Mouse (Mus musculus): Measurements from ENCODE around the gene Atxn1l.

Gene Atxn1l

GRCm38 (mm10) chr8:109731012-109731411, 6.5 kb downstream of the Atxn1l start:
- DNase-seq (ENCODE audit: low spot score): no peak

- no peak for DNase-seq (ENCODE audit: low spot score)
These were observed 12.4 kb downstream of the Atxn1l start for GRCm38 (mm10) chr8:109725106-109725505.

- no peak for DNase-seq (ENCODE audit: low spot score)
These were observed 22.6 kb downstream of the Atxn1l start for GRCm38 (mm10) chr8:109714961-109715360.

- no peak for DNase-seq (ENCODE audit: low spot score)
These were observed 25.0 kb downstream of the Atxn1l start for GRCm38 (mm10) chr8:109712521-109712920.

- no peak for DNase-seq (ENCODE audit: low spot score)
These were observed 29.6 kb downstream of the Atxn1l start for GRCm38 (mm10) chr8:109707921-109708320.

DNA sequence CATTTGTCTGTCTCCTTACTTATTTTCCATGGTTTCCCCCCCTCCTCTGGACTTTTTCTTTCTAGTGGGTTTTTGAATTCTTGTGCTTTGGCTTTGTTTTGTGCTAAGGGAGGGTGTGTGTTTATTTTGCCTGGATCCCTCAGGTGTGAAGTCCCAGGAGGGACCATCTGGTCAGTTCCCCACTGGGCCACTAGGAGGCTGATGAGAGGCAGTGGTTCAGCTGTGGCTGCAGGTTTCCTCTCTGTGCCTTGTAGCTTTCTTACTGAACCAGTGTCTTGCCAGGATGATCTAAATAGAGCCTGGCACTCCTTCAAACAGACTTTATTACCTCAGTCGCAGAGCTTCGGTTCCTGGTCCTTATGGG, 30.7 kb downstream of the Atxn1l start:
- peak; percentile 60 for DNase-seq (ENCODE audit: low spot score)

DNA sequence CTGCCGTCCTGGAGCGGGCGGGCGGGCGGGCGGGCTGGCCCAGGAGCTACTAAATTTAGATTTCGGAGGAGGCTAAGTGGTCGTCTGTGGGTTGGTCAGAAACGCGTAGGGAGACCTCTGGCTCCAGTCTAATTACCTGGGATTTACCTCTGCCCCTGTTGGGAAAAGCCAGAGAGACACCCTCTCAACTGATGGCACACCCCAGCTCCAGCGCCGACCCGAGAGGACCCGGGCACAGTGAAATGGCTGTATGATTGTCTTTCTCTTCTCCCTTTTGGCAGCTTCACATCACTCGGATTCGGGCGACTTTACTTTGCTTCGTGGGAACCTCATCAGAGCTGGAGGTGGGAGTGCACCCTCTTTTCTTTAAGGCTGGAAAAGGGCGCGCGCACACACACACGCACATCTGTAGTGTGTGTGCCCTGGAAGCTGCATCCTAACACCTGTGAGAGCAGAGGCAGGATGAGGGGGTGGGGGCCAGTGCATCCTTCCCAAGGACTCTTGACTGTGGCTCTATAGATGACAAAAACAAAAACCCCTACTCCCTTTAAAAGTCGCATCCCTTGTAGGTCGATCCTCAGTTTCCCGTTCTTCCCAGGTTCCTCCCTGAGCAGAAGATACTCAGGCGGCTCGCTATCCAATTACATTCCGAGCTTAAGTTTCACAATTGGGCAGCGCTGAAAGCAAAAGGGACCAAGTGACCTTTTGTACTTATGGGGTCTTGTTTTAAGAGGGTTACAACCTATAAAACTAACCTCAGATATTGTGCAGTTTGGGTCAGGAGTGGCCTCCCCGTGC, 31.3 kb downstream of the Atxn1l start:
- no peak for DNase-seq (ENCODE audit: low spot score)

DNA sequence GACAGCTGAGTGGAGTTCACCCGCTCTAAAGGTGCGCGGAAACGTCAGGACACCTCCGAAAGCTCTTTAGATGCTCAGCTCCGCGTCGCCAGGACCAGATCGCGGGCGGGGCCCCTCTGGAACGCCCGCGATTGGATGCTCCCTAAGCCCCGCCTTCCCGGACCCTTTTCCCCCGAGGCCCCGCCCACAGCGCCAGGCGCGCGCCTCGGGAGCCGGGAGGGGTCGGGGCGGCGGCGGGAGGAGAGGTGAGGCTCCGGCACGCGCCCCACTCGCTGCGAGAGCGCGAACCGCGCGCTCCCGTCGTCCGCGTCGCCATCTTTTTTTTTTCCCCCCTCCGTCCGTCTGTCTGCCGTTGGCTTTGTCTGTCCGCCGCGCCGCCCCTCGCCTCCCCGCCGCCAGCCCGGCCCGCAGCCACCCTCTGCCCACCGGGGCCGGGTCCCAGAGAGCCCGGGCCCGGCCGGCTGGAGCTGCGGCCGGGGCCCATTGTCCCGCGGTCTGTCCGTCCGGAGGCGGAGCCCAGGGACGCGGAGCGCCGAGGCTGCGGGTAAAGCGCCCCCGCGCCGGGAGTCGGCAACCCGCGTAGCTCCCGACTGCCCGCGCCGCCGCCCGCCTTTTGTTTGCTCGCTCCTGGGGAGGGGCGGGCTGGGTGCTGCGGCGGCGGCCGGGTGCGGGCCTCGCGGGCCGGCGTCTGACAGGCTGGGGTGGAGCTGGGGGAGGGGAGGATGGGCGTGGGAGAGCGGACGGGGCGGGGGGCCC, 32.0 kb downstream of the Atxn1l start, which contains the start of gene Zfp821:
TSS of gene Zfp821 (plus strand) at position 227 of the 756 bp plus-strand sequence.
- peak; percentile 91 for DNase-seq (ENCODE audit: low spot score)

- no peak for DNase-seq (ENCODE audit: low spot score)
These were observed 32.8 kb downstream of the Atxn1l start for GRCm38 (mm10) chr8:109704565-109705319.

- DNase-seq (ENCODE audit: low spot score): no peak
These were observed 39.1 kb downstream of the Atxn1l start for GRCm38 (mm10) chr8:109698477-109698876.

GRCm38 (mm10) chr8:109697754-109698153, 39.8 kb downstream of the Atxn1l start:
- DNase-seq (ENCODE audit: low spot score): no peak

- DNase-seq (ENCODE audit: low spot score): no peak
These were observed 43.4 kb downstream of the Atxn1l start for GRCm38 (mm10) chr8:109694154-109694553.

DNA sequence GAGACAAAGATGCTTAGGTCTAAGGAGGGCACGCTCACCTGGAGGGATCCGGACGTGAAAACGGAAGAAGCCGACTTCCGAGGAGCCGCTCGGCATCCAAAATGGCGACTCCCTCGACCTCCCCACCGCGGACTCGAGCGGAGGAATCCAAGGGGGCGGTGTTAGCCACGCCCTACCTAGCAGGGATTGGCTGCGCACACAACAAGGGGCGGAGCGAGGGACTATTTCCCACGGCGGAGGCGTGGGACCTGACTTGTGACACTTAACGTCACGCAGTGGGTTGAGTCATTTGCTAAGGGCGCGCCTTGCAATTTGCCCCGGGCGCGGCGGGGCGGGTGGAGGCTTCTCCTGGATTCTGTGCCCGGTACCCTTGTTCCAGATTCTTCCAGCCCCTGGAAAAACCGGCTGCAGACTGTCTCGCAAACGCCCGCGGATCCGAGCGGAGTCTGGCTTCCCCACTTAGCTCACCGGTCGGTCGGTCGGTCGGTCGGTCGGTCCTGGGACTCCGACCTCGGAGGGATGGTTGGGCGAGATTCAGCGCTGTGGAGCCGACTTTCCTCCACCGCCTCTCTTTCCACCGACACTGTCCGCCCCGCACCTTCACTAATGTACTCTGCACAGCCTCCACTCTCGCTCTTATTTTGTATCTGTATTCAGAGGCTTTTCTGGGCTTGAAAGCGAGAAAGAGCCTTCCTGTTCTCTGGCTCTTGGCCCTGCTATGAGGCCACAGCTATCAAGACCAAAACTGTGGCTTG, 44.2 kb downstream of the Atxn1l start, which contains the start of gene Ist1:
TSS of gene Ist1 (minus strand) at position 115 of the 755 bp plus-strand sequence.
- peak; percentile 97 for DNase-seq (ENCODE audit: low spot score)

- no peak for DNase-seq (ENCODE audit: low spot score)
These were observed 44.9 kb downstream of the Atxn1l start for GRCm38 (mm10) chr8:109692443-109693145.

DNA sequence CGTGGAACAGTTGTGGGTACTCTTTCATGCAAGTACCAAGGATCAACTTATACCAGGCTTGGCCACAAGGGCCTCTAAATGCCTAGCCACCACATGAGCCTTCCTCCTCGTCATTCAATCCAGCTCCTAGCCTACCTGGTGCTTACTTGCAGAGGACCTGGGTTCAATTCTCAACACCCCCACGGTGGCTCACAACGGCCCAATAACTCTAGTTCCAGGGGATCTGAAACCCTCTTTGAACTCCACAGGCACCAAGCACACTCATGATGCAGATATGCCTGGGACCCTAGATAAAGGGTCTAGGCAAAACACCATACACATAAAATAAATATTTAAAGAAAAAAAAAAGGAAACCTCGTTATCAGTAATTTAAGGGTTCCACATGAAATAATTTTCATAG, 45.8 kb downstream of the Atxn1l start:
- no peak for DNase-seq (ENCODE audit: low spot score)

DNA sequence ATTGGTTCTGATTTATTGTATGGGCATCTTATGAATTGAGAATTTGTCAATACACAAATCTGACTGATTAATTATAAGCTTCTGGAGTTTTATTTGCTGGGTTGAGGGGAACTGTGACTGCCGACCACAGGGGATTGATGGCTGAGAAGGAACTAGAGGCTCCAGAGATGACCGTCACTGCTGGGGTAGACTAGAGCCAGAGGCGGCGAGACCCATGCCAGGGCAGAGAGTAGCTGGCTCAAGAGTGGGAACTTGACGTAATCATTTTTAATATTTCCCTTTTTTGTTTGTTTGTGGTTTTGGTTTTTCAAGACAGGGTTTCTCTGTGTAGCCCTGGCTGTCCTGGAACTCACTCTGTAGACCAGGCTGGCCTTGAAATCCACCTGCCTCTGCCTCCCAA, 50.3 kb downstream of the Atxn1l start:
- no peak for DNase-seq (ENCODE audit: low spot score)

- DNase-seq (ENCODE audit: low spot score): no peak
These were observed 55.4 kb downstream of the Atxn1l start for GRCm38 (mm10) chr8:109682120-109682519.

- no peak for DNase-seq (ENCODE audit: low spot score)
These were observed 56.0 kb downstream of the Atxn1l start for GRCm38 (mm10) chr8:109681535-109681934.
